Mouse (Mus musculus): Measurements from ENCODE around the gene Eef1g.

Gene Eef1g

DNA sequence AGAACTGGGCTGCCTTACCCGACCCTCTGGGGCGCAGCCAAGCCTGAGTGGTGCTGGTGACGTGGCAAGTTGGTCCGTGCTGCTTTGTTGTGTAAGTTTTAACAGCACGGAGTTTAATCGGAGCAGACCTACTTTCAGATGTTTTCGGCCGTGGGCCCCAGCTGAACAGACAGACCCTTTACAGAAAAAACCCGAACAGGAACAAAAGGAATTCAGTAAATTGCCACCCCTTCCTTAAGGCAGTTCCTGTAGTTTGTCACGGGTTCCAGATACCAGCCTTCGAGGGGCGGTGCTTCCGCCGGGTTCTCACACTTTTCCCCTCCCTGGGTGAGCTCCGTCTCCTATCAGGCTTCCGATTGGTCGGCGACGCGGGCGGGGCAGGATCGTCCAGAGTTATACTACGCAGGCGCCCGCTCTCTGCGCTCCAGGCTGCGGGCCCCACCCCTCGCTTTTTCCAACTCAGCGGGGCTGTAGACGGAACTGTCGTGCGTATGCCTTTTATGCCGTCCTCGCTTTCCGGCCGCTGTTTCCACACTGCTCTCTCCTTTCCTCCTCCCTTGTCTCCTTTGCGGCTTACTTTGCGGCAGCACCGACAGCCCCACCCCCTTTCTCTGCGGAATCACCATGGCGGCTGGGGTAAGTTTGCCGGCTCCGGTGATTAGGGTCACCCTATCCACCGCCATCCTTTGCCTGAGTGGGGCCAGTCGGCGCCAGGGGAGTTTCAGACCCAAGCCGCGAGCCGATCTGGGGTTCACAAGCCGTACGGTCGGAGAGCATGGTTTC lies at the start of gene Eef1g:
Eef1g (plus strand) TSS at position 452 of the 783 bp plus-strand sequence.
- DNase-seq (ENCODE audit: low spot score in 2 of 2) = peak; percentile 99

DNA sequence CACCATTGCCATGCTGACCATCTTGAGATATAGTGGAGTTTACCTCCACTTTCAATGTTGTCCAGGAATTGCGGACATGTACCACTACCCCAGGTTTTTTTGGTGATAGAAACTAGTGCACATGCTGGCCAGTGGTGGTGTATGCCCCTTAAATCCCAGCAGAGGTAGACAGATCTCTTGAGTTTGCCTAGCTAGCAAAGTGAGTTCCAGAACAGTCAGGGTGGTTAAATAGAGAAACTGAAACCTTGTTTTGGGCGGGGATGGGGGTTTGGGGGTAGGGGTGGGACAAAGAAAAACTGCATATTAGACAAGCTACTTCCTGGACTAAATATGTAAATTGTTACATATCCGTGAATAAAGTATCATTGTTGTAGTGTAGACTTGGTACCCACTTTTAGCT lies 47.8 kb upstream of the Eef1g start:
- no peak for DNase-seq (ENCODE audit: low spot score in 2 of 2)

DNA sequence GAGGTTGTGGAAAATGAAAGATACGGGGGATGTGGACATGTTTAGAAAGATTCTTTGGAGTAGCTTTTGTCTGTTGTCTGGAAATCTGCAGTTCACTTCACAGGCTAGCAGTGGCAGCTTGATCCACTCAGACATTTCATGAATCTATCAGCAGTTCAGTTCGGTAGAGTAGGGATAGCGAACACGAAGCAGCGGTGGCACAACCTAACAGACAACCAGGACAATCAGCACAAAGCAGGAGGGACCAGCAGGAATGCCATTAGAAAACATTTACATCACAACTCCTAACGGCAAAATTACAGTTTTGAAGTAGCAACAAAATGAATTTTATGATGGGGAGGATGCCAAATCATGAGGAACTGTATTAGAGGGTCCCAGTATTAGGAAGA lies 47.2 kb upstream of the Eef1g start:
- DNase-seq (ENCODE audit: low spot score in 2 of 2) = no peak

DNA sequence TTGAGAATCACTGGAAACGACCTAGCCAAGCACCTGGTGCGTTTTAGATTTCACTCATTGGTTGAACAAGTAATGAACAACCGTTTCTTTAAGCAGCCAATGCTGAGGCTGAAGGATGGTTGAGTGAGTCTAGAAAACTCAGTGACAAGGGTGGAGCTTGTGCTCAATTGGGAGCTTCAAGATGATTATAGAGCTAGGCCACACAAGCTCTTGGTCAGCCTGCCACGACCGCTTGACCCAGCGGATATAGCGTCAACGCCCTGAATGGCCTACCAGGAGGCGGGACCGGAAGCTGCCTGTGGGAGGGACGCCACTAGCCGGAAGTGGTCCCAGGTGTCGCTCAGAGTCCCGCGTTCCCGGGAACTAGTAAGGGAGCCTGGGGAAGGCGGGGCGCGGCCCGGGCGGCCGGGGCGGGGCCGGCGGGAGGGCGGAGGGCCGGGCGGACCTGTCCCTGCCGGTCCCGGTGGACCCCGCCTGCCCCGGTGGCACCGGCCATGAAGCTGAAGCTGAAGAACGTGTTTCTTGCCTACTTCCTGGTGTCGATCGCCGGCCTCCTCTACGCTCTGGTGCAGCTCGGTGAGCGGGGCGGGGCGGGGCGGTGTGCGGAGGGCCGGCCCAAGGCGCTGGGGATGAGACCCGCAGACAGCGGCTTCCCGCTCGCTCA lies 46.6 kb upstream of the Eef1g start, which contains the start of gene B3gat3:
B3gat3 (plus strand) TSS at position 302 of the 664 bp plus-strand sequence.
- DNase-seq (ENCODE audit: low spot score in 2 of 2) = peak; percentile 87 to 89

DNA sequence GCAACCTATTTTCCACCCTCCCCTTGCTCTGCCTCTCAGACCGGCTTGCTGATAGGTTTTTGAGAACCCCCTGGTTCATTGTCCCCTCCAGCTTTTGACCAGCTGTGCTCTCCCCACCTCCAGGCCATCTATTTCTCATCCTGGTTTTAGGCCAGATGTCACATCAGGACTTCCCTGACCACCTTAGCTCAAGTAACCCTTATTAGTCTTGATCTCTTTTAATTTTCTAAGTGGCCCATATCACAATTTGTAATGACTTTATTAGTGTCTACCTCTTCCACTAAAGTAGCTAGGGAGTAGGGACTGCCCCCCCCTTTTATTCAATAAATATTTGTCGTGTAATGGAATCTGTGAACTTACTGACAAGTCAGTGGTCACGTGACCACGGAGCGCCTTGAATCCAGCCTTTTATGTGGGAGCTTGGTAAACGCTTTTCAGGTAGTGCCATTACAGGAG lies 46.0 kb upstream of the Eef1g start:
- no peak for DNase-seq (ENCODE audit: low spot score in 2 of 2)

DNA sequence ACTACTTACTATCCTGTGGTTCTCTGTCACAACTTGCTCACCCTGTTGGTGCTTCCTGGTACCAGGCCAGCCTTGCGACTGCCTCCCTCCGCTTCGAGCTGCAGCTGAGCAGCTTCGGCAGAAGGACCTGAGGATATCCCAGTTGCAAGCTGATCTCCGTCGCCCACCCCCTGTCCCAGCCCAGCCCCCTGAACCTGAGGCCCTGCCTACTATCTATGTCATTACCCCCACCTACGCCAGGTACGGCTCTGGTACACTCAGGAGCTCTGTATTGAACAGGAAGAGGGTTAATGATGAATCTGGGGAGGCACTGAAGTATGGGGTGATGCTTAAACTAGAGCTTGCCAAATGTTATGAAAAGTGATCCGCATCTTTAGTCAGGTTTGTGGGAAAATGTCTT lies 45.1 kb upstream of the Eef1g start:
- no peak for DNase-seq (ENCODE audit: low spot score in 2 of 2)

DNA sequence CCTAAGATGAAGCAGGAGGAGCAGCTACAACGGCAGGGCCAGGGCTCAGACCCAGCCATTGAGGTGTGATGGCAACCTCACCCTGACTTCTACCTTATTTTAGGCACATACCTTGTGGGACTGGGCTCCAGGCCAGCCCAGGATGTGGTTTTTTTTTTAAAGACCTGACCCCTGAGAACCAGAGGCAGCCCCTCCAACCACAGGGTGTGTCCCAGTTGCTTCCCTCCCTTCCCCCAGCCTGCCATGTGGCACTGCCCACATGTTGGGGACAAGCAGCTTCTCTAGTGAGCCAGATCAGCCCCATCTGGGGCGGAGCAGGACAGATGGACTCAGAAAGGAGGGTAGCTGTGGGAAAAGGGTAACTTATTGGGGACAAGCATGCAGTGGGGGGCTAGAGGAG lies 40.1 kb upstream of the Eef1g start:
- no peak for DNase-seq (ENCODE audit: low spot score in 2 of 2)

DNA sequence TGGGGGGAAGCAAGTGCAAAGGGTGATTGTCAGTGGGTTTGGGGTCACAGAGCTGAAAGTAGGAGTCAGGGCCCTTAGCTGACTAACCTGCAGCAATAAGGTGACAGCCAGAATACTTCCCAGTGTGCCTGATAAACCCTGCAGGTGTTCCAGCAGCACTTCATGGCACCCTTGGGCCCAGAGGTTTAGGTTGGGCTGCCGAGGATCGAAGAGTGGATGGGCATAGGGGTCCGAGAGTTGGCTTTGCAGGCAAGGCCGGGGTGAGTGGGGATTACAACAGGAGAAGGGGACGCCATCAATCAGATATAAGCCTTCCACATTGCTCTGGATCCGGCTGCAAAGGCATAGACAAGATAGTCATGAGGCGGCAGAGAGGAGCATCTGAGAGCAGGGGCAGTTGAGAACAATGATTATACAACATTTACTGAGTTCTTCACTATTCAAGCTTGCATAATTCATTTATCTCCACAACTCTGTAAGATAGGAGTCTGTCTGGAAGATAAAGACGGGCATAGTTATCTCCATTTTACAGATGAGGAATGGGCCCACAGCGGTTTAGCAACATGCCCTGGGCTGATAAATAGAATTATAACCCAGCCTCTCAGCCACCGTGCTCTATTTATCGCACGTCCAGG lies 38.8 kb upstream of the Eef1g start:
- DNase-seq (ENCODE audit: low spot score in 2 of 2) = no peak

DNA sequence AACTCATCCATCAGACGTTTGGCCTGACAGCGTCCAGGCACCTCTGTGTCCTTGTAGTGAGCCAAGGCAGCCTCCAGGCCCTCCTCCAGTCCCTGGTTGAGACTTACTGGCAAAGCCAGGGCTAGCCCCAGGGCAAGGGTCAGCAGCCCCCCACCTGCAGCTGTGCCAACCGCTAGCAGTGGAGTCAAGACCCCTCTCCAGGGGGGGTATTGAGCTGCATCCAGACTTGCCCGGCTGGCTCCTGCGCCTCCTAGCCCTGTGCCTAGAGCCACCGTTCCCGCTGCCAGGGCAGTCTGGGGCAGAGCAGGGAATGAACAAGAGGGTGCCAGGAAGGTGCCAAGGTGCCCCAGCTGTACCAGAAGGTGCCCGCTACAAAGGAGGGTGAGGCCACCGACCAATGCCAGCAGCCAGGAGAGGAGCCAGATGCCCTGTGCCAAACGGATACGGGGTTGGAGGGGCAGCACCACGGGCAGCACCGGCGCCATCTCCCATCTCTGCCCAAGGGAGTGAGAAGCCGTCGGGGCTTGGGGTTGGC lies 38.1 kb upstream of the Eef1g start:
- no peak for DNase-seq (ENCODE audit: low spot score in 2 of 2)

DNA sequence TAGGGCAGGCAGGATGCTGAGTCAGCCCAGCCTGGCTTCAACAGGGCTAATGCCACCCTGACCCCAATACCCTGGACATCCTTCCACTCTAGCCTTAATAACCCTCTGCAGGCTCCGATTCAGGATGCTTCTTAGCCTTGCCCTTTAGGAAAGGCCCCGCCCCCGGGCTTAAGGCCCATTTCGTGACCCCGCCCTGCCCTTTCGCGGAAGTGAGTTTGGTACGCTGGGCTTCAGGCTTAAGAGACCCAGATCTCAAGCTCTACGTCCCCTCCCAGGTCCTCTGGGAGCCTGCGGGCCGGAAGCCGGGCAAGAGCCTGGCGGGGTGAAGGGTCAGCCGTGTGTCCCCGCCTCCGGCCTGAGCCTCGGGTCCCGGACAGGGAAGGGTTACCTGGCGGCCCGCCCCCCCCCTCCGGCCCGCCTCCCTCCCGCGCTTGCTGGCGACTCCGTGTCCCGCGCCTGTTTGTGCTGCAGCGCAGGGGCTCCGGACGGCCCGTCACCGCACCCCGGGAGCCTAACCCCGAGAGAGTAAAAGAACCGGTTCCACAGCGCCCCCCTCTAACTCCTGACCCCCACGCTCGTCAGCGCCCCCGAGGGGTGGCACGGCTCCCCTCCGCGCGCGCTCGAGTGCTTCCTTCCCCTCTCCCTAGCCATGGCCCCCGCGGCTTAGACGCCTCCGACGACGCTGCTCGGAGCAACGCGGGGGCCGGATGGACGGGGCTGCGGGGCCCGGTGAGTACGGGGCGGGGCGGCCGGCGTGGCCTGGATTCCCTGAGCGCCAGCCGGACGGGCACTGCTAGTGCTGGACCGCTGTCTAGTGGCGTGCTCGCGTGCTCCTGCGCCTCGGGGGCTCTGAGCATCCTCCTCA lies 37.4 kb upstream of the Eef1g start, which contains the start of the genes Rom1 and Eml3:
Rom1 (minus strand) TSS at position 133 of the 865 bp plus-strand sequence.
Eml3 (plus strand) TSS at position 329 of the 865 bp plus-strand sequence.
- peak; percentile 57 to 64 for DNase-seq (ENCODE audit: low spot score in 2 of 2)

DNA sequence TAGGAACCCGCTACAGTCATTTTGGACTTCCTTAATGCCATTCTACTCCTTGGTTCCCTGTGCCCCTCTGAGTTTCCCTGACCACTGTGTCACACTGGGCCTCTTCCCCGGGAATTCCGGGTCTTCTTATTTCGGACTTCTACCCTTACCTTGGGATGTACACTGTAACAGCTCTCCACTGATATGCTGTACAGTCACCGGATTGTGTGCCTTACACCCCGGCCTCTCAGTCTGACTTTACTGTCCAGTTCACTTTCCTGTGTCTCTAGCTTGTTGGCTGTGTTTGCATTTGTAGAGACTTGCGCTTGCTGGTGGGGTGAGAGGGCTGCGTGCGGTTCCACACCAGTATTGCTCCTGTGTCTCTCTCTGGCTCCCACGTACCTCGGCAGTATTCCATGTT lies 36.7 kb upstream of the Eef1g start:
- no peak for DNase-seq (ENCODE audit: low spot score in 2 of 2)

DNA sequence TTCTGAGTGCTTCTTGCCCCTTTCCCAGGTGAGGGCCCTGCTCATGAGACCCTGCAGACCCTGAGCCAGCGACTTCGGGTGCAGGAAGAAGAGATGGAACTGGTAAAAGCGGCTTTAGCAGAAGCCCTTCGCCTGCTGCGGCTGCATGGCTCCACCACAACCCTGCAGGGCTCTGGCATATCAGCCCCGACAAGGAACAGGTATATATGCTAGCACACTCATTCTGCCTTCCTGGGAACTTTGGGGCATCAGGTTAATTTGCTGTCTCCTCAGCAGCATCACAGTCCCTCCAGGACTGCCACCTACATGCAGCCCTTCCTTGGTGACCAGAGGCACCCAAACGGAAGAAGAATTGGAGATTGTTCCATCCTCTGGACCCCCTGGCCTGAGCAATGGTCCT lies 36.1 kb upstream of the Eef1g start:
- no peak for DNase-seq (ENCODE audit: low spot score in 2 of 2)

DNA sequence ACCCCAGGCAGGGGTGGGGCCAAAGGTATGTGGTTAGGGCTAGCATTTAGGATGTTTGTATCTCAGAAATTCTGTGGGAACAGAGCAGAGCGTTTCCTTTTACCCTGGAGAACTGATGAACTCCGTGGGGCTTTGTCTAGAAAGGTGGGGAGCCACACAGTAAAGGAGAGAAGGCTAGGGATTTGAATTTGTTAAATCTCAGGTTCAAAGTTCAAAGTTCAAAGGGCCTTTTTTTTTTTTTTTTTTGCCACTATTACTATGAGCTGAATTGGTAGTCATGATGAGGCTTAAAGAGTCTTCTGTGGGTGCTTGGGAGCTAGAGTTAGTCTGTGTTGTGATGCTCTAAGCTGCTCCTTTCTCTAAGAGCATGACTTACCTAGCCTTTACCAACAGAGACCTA lies 30.1 kb upstream of the Eef1g start:
- DNase-seq (ENCODE audit: low spot score in 2 of 2) = no peak

DNA sequence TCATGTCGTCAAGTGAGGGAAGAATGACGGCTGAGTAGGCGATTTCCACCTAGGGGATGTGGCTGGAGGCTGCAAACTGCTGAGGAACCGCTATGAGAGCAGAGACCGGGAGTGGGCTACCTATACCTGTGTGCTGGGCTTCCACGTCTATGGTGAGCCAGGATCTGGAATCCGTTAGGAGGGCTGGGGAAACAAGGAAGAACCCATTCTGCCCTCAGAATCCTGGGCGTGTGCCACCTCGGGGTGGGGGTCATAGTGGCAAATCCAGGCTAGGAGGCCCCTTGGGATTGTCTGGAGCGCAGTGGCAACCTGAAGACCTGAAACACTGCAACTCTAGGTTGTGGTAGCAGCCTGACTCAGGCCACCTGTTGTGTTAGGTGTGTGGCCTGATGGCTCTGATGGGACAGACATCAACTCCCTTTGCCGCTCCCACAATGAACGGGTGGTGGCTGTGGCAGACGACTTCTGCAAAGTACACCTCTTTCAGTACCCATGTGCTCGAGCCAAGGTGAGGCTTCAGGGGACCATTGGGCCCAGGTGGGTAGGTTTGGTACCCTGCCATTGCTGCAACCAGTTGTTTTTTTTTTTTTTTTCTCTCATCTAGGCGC lies 26.2 kb upstream of the Eef1g start:
- DNase-seq (ENCODE audit: low spot score in 2 of 2) = no peak

DNA sequence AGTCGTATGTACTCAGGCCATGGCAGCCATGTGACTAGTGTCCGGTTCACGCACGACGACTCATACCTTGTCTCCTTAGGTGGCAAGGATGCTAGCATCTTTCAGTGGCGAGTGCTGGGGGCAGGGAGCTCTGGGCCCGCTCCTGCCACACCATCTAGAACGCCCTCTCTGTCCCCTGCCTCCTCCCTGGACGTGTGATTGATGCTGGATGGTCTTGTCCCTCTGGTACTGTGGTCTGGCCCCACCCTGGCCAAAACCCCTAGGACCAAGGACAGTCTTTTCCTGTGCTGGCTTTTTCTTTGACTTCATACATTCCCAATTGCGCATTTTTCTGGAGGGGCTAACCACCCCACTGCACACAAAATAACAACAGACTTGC lies 25.7 kb upstream of the Eef1g start:
- no peak for DNase-seq (ENCODE audit: low spot score in 2 of 2)

DNA sequence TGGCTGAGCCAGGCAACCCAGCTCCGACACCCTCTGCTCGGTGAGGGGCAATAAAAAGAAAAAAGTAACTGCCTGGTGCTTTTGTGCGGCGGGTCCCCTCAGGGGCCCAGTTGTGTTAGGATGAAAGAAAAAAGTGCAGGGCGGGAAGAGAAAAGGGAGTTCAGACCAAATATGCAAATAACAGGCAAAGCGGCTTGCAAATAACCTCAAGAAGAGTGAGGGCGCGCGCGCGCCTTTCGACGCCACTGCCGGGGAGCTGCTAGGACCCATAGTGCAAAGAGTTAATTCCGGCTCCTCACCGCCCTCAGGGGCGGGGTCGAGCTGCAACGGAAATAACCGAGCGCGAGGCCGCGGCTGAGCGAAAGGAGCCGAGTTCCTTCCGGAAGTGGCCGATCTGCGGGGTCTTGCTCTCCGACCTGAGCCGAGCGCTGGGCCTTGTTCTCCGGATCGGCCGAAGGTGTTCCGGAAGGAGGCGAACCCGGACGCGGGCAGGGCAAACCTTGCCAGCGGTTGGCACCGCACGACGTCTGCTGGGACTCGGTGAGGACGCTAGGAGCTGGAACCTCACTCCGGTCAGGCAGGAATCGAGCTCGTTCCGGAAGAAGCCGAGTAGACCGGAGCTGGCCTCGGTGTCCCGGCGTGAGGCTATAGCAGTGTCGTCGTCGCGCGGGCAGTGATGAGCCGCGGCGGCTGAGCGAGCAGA lies 25.2 kb upstream of the Eef1g start, which contains the start of gene Mta2:
Mta2 (plus strand) TSS at position 361 of the 703 bp plus-strand sequence.
- peak; percentile 93 for DNase-seq (ENCODE audit: low spot score in 2 of 2)

DNA sequence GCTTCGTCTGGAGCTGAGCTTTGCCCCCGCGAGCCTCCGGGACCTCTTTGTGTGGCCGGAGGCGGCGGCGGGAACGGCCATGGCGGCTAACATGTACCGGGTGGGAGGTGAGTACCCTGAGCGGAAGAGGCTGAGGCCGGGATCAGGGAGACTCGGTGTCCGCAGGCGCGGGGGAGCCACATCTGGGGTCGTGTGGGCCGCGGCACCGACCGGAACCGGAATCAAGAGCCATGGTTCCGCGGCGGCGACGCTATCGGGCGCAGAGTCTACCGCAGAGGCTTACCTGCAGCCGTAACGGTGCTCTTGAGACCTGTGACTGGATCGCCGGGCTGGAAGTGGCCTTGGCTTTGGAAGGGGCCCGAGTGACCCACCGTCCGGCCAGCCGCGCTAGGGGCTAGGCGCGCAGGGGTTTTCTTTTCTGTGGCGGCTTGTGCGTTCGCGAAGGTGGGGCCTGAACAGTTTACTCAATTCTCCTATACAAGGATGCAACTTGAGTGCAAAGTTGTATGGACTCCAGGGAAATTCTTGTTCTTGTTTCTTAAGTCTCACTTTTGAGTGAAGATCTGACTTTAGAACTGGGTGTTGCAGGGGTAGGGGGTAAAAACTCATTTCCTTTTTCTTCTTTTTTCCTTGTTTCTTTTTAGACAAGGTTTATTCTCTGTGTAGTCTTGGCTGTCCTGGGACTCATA lies 24.4 kb upstream of the Eef1g start:
- DNase-seq (ENCODE audit: low spot score in 2 of 2) = peak in 1 of 2 experiments; percentile 50

DNA sequence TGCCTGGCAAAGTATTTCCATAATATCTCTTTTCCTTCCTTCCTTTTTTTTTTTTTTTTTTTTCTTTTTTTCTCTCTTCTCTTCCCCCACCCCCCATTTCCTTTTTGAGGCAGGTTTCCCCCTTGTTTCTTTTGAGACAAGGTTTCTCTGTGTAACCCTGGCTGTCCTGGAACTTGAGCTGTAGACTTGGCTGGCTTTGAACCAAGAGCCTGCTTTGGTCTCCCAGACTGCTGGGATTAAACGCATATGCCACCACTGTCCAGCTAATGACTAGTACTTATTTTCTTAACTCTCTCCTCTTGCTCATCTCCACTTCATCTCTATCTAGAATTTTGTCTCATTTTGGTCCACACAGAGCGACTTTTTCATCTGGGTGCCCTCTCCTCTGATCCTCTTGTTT lies 23.8 kb upstream of the Eef1g start:
- DNase-seq (ENCODE audit: low spot score in 2 of 2) = no peak

DNA sequence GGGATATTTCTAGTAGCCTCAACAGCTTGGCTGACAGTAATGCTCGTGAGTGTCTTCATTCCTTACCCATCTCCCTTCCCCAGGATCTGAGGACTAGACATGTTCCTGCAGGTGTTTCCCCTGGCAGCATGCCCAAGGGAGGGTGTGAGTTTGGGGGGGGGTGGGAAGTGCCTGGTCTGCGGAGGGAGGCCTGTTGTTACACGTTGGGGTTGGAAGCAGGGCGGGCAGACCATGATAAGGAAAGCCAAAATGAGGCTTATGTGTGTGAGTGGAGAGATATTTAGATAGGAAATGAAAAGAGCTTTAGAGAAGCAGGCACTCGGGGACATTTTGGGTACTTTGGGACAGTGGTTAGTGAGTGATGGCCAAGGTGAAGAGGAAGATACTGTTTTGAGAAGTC lies 22.8 kb upstream of the Eef1g start:
- no peak for DNase-seq (ENCODE audit: low spot score in 2 of 2)

DNA sequence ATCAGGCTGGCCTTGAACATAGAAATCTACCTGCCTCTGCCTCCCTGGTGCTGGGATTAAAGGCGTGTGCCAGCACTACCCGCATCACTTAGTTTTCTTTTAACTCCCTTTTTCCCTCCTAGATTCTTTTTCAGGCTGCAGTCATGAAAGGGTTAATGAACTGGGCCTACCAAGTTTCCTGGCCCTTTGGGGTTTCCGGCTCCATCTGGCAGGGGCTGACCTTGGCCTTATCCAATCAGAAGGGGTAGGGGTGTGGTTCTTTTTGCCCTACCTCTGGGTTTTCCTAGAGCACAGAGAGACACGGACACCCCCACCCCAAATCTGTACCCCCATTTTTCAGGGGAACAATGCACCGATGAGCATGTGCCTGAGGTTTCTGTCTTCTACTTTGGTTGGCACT lies 22.1 kb upstream of the Eef1g start:
- DNase-seq (ENCODE audit: low spot score in 2 of 2) = no peak

Measured in frontal cortex, postnatal 14 days (tissue).